Mouse (Mus musculus) thymus, adult 2 months (tissue): ENCODE measurements around the gene Myom1.

Source experiments
- CTCF ChIP-seq: fragments of 200-500 bp; IDR thresholded peaks from 2 replicates; pipeline ENCODE4 v1.5.1; 2012; ENCODE audit warnings: mild to moderate bottlenecking, control low read depth, low read length, moderate library complexity, borderline replicate concordance; ENCODE audit not compliant: control insufficient read depth, poor library complexity, insufficient read depth; ENCODE audit errors: extremely low read depth
- POLR2A ChIP-seq: fragments of 200-500 bp; IDR thresholded peaks from 2 replicates; pipeline ENCODE4 v1.6.1; 2012; ENCODE audit warnings: mild to moderate bottlenecking, low read length, control low read depth, moderate library complexity; ENCODE audit not compliant: control insufficient read depth, poor library complexity, insufficient read depth; ENCODE audit errors: extremely low read depth

DNA sequence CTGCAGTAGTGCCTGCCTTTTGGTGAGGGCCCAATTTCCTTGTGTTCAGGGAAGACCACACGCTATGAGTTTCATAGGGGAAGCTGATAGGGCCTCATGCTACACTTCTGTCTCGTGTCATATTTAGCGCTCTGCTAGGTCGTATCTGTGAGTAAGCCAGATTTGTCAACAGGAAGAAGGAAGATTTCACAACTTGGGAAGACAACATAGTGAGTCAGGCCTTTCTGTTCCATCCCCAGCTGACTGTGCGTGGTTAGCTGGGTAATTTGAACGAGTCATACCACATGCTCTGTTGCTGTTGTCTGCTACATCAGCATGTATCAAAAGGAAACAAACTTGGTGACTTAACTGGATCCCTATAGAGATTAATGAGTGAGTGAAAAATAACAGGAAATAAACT, 162.6 kb downstream of the Myom1 start:
- TF ChIP-seq POLR2A (no peak), CTCF (no peak)
